Mouse (Mus musculus) thymus, postnatal 0 days (tissue): ENCODE data around the gene Spryd4. TPM values are rescaled to one million over a fixed set of nuclear protein-coding genes. Genes with fewer than 3 reads are reported as not detected.
"Not testable (repeated sequence)": the region's sequence is repeated elsewhere in the genome, so short reads cannot be mapped to it uniquely, and the experiment has no call there.

Experiments used
- DNase-seq: peaks from one replicate; pipeline ENCODE4 v3.0.0-alpha.2; 2015; ENCODE audit warnings: low spot score
- polyA plus RNA-seq: library from polyadenylated mRNA; unstranded; fragments of >200 nt; fragmentation: Nextera tagmentation; extraction: Ambion mirVana; gene quantifications from 2 replicates; pipeline ENCODE4 v1.2.1, GENCODE M21; 2015

Gene Spryd4
- 15.4 and 17.1 TPM in 2 replicates for polyA plus RNA-seq

DNA sequence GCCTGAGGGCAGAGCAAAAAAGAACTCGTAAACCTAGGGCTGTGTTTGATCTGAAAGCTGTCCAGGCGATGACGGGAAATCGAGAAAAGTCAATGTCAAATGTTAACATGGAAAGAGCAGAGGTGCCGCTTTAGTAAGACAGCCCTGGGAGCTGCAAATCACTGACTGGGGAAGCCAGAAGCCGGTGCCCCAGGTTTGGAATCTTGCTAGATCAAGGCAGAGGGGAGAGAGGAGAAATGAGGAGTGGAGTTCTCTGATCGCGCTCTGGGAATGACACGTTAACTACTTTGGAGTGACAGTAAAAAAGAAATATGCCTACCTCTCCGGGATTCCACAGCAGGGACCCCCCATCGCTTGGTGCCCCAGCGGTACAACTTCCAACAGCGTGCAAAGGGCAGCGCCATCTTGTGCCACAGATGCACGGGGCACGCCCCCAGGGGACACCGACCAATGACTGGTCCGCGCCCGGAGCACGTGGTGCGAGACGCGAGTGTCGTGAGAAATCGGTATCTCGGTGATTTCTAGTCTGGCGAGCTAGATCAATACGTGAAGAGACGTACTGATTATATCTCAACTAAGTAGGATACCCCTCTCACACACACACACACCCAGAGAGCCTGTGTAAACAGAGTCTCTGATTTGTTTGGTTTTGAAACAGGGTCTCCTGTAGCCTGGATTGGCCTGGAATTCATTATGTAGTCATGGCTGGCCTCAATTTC, at the start of gene Spryd4:
TSS of gene Spryd4 (minus strand) at position 418 of the 719 bp plus-strand sequence.
- peak; percentile 89 for DNase-seq

- not testable (repeated sequence) for DNase-seq
These were observed 48.8 kb upstream of the Spryd4 start for GRCm38 (mm10) chr10:128260376-128260775.

- peak; percentile 52 for DNase-seq
These were observed 48.3 kb upstream of the Spryd4 start for GRCm38 (mm10) chr10:128259946-128260345.

DNA sequence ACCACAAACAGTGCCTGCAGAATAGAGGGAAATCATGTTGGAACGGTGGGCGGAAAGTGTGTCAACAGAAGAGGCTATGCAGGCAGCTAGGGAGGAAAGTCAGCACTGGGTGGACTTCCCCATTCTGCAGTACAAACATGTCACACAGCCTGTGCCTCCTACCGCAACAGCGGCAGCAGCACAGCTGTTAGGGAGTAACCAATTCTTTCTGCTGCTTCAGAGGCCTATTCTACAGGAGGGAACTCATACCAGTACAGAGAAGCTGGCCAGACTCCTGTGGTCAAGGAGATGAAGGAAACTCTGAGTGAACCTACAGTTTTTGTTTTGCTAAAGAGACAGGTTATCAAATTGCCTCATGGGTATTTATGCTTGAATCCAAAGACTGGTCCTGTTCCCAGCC, 47.3 kb upstream of the Spryd4 start:
- peak; percentile 54 for DNase-seq

GRCm38 (mm10) chr10:128256328-128256727, 44.7 kb upstream of the Spryd4 start:
- DNase-seq: no peak

GRCm38 (mm10) chr10:128255925-128256324, 44.3 kb upstream of the Spryd4 start:
- DNase-seq: no peak

GRCm38 (mm10) chr10:128253677-128254255, 42.2 kb upstream of the Spryd4 start, which contains the start of gene Apon:
Gene Apon (plus strand): TSS chr10:128254096.
- no peak for DNase-seq

DNA sequence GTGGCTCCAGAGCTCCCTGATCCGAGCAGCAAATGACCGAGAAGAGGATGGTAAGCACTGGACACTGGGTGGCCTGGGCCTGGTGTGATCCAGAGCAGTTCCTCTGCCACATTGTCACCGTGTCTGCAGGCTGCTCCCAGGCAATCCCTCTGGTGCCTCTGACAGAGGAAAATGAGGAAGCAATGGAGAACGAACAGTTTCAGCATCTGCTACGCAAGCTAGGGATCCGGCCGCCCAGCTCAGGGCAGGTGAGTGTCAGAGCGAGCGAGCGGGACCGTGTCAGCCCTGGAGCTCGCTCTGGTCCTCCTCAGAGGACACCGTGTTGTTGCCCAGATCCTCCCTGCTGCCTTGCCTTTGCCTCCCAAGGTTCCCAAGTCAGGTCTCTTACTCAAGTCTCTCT, 39.0 kb upstream of the Spryd4 start:
- no peak for DNase-seq

- no peak for DNase-seq
These were observed 35.6 kb upstream of the Spryd4 start for GRCm38 (mm10) chr10:128247020-128247732.

DNA sequence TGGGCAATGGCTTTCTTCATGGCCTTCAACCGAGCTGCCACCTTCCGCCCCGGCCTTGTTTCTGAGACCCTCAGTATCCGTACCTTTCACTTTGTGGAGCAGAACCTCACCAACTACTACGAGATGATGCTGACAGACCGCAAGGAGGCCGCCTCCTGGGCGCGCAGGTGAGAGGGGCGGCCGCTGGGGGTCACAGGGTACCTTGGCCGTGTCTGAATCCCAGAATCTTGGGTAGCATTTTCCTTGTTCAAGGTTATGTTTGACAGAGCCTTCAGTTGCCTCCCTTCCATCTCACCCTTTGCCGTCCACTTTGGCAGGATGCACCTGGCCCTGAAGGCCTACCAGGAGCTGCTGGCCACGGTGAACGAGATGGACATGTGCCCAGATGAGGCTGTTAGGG, 32.5 kb upstream of the Spryd4 start:
- no peak for DNase-seq

DNA sequence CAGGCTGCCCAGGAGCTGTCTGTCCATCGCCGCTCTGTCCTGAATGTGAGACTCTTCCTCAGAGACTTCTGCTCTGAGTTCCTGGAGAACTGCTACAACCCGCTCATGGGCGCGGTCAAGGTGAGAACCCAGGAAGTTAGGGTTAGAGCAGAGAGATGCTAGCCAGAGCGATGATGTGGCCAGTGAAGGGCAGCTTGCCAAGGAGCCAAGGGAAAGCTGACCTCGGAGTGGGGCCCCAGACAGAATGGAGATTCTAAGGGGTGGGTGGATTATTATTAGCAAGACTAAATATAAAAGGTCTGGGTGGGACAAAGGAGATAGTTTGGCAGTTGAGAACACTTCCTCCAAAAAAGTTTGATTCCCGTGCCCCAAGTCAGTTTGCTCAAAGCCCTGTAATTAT, 31.6 kb upstream of the Spryd4 start:
- no peak for DNase-seq

DNA sequence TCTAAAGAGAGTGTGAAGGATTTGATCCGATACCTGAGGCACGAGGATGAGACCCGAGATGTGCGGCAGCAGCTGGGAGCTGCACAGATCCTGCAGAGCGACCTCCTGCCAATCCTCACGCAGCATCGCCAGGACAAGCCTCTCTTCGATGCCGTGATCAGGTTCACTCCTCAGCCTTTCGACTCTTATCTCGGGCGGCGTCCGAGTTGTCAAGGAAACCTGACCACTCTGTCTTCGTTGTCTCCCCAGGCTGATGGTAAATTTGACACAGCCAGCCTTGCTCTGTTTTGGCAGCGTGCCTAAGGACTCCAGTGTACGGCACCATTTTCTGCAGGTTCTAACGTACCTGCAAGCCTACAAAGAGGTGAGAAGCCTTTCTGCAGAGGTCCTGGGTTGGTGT, 28.5 kb upstream of the Spryd4 start:
- no peak for DNase-seq

GRCm38 (mm10) chr10:128239140-128239539, 27.5 kb upstream of the Spryd4 start:
- DNase-seq: no peak

- DNase-seq: no peak
These were observed 26.3 kb upstream of the Spryd4 start for GRCm38 (mm10) chr10:128237807-128238480.

DNA sequence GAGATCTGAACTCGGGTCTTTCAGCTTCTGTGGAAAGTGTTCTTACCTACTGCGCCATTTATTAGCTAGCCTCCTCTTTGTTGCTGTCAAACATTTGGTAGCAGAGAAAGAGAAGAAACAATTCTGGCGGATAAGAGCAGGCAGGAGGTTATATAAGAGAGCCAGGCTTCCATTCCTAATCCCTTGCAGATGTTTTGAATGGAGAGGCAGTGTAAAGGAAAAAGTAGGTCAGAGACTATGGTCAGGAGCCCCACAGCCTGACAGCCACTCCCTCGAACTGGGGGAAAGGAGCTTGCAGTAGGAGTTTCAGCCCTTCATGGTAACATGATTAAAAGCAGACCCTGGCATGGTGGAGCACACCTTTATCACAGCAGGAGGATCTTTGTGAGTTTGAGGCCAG, 24.7 kb upstream of the Spryd4 start:
- DNase-seq: no peak

DNA sequence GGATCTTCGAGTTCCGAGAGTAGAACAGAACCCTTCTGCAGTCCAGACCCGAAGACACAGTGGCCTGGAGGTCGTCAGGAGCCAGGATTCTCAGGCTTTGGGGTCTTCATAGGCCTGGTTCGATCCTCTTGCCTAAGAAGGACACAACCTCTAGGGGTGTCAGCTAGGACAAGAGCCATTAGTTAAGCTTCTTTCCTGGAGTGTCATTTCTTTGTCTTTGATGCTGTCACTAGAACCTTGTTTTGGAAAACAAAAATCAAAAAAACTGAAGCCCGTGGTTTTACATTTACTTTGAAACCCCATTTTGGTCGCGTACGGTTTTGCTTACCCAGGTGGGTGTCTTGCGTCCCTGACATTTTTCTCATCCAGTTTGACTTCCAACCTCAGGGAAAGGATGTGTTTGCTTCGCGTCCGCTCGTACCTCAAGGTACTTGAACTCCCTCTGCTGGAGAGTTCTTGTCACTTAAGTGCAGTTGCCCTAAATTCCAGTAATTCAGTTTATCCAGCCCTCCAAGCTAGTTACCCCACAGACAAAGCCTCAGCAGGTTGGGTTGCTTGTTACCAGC, 20.9 kb upstream of the Spryd4 start:
- peak; percentile 84 for DNase-seq

GRCm38 (mm10) chr10:128231697-128232419, 20.3 kb upstream of the Spryd4 start, which contains the start of gene Timeless:
Gene Timeless (plus strand): TSS chr10:128232065.
- peak; percentile 89 for DNase-seq

DNA sequence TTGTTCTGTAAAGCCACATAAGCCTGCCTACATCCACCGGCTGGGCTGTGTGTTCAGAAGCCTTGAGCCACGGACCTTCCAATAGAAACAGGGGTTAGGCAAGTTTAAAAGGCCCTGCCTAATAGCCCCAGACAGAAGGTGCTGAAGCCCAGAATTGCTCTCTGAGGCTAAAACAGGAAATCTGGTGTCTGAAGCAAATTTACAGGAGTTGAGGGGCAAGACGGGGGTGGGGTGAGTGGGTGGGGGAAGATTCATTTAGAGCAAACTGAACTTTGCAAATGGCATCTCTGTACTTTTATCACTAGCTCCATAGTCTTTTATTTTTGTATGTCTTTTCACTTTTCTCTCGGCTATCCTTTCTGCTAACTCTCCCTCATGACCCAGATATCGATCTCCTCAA, 19.5 kb upstream of the Spryd4 start:
- peak; percentile 34 for DNase-seq

- DNase-seq: peak; percentile 43
These were observed 19.0 kb upstream of the Spryd4 start for GRCm38 (mm10) chr10:128230582-128230981.

- no peak for DNase-seq
These were observed 16.4 kb upstream of the Spryd4 start for GRCm38 (mm10) chr10:128228009-128228408.

DNA sequence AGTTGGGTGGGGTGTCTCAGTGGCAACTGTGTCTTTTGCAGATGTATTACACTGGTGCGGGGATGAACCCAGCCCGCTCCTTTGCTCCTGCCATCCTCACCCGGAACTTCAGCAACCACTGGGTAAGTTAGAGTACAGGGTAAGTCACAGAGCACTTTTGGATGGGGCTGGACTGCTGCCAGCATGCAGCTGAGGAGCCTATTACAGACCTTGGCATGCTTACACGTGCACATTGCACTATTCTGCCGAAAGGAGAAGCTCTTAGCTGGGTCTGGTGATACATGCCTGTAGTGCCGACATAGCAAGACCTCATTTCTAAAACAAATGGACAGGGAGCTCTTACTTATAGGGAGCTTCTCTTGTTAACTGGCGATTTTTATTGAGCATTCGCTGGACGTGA, 16.0 kb upstream of the Spryd4 start:
- no peak for DNase-seq
